Mouse (Mus musculus): ENCODE measurements around the gene Flnc. TPM values are rescaled to one million over a fixed set of nuclear protein-coding genes. Genes with fewer than 3 reads are reported as not detected.

The Flnc gene
- polyA plus RNA-seq, 1 experiment from 2014 or later = 2.6 TPM

- H3K27me3 ChIP-seq (ENCODE audit: control insufficient read depth, insufficient read depth, low read length) = peaks cover 37% of the 10 kb centered on the region
- 3% methylated on average over 13 of the region's 13 CpGs for WGBS
- DNase-seq (ENCODE audit: low spot score) (peak; percentile 71), ATAC-seq (replicated peaks; ENCODE audit: low FRiP score) (0 out of 2 replicates have a peak, but pooled peaks have one; percentile 31)
- H3K4me2 ChIP-seq (ENCODE audit: low read depth, low read length, severe bottlenecking) = peak overlapping the region; percentile 32
- H3K4me3 ChIP-seq (ENCODE audit: low read depth, low read length) = 0 out of 2 replicates have a peak overlapping the region, but pooled peaks have one; percentile 6
- H3K27ac ChIP-seq (ENCODE audit: low read depth, low read length) = no peak overlapping the region
- H3K9me3 ChIP-seq (ENCODE audit: control insufficient read depth, low read length) = no peaks in the 10 kb centered on the region
- peaks cover 23% of the 10 kb centered on the region for H3K4me1 ChIP-seq (replicated peaks; ENCODE audit: control insufficient read depth, insufficient read depth, low read length)
- H3K36me3 ChIP-seq (ENCODE audit: control insufficient read depth, insufficient read depth, low read length) = no peaks in the 10 kb centered on the region
- peak overlapping the region; percentile 8; the same call in 1 of the 2 replicates for H3K9ac ChIP-seq (ENCODE audit: low read length)
These were observed 2.0 kb downstream of the Flnc start for GRCm38 (mm10) chr6:29434911-29435691.

DNA sequence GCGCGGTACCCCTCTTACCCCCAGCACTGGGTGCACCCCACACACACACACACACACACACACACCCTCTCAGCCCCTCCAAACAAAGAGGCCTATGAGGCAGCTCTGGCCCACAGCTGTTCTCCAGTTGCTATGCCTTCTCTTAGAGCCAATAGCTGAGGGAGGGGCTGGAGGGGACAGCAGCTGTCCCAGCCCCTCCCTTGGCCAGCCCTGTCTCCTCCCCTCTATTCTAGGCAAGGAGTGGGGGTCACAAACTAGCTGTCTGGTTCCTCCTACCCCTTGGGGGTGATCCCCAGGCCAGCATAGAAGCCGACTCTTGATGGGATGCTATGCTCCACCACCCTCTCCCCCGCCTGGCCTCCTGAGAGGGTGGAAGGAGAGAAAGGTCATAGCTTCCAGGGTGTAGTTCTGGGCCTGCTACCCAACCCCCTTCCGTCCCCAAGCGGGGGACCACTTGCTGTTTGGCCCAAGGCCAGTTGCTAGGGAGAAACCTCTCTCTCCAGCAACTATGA is 2.9 kb downstream of the Flnc start:
- H3K36me3 ChIP-seq (ENCODE audit: control insufficient read depth, insufficient read depth, low read length) = no peaks in the 10 kb centered on the region
- H3K4me1 ChIP-seq (replicated peaks; ENCODE audit: control insufficient read depth, insufficient read depth, low read length) = peaks cover 23% of the 10 kb centered on the region
- no peak overlapping the region for H3K9ac ChIP-seq (ENCODE audit: low read length)
- H3K4me2 ChIP-seq (ENCODE audit: low read depth, low read length, severe bottlenecking) = peak overlapping the region; percentile 32; the same call in 1 of the 2 replicates
- peak overlapping the region; percentile 46; the same call in 1 of the 2 replicates for H3K27ac ChIP-seq (ENCODE audit: low read depth, low read length)
- DNase-seq (ENCODE audit: low spot score) (peak; percentile 62), ATAC-seq (replicated peaks; ENCODE audit: low FRiP score) (peak; percentile 40)
- H3K4me3 ChIP-seq (ENCODE audit: low read depth, low read length) = no peak overlapping the region
- peaks cover 35% of the 10 kb centered on the region for H3K27me3 ChIP-seq (ENCODE audit: control insufficient read depth, insufficient read depth, low read length)
- H3K9me3 ChIP-seq (ENCODE audit: control insufficient read depth, low read length) = no peaks in the 10 kb centered on the region
- 21% methylated on average over 6 of the region's 6 CpGs for WGBS

DNA sequence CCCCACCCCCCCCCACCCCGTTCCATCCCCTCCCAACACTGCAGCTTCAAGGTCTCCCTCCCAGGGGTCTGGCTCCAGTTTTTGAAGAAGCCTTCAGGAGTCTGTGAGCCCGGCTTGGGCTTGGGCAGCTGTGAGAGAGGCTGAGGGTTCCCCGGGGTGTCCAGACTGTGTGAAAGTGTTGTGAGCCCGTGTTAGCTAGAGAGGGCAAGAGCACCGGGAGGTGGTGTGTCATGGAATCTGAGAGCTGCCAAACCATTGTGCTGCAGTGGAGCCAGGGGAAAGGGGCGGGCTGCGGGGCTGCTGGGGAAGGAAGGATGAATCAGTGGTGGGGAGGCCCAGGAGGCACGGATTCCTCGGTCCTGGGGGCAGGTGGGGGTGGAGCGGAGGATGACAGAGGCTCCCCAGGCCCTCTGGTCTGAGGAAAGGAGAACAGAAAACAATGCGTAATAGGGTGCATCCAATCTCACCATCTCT is 3.4 kb downstream of the Flnc start:
- no peak for DNase-seq (ENCODE audit: low spot score)

GRCm38 (mm10) chr6:29439251-29439650 is 6.2 kb downstream of the Flnc start:
- Histone ChIP-seq H3K27ac (ENCODE audit: low read depth, low read length) (no peak overlapping the region), H3K27me3 (ENCODE audit: control insufficient read depth, insufficient read depth, low read length) (peaks cover 10% of the 10 kb centered on the region), H3K9me3 (ENCODE audit: control insufficient read depth, low read length) (no peaks in the 10 kb centered on the region), H3K4me2 (ENCODE audit: low read depth, low read length, severe bottlenecking) (no peak overlapping the region), H3K36me3 (ENCODE audit: control insufficient read depth, insufficient read depth, low read length) (no peaks in the 10 kb centered on the region), H3K4me3 (ENCODE audit: low read depth, low read length) (no peak overlapping the region), H3K9ac (ENCODE audit: low read length) (no peak overlapping the region), H3K4me1 (replicated peaks; ENCODE audit: control insufficient read depth, insufficient read depth, low read length) (peaks cover 18% of the 10 kb centered on the region)
- no peak for ATAC-seq (replicated peaks; ENCODE audit: low FRiP score)
- WGBS = 78% methylated on average over 4 of the region's 4 CpGs
- no peak for DNase-seq (ENCODE audit: low spot score)

More for the DNA sequence above, 3.4 kb downstream of the Flnc start:
- Histone ChIP-seq H3K4me2 (ENCODE audit: low read depth, low read length, severe bottlenecking) (0 out of 2 replicates have a peak overlapping the region, but pooled peaks have one; percentile 18), H3K27ac (ENCODE audit: low read depth, low read length) (no peak overlapping the region), H3K36me3 (ENCODE audit: control insufficient read depth, insufficient read depth, low read length) (no peaks in the 10 kb centered on the region), H3K9ac (ENCODE audit: low read length) (no peak overlapping the region), H3K27me3 (ENCODE audit: control insufficient read depth, insufficient read depth, low read length) (peaks cover 35% of the 10 kb centered on the region), H3K9me3 (ENCODE audit: control insufficient read depth, low read length) (no peaks in the 10 kb centered on the region), H3K4me1 (replicated peaks; ENCODE audit: control insufficient read depth, insufficient read depth, low read length) (peaks cover 23% of the 10 kb centered on the region), H3K4me3 (ENCODE audit: low read depth, low read length) (no peak overlapping the region)
- 0 out of 2 replicates have a peak, but pooled peaks have one; percentile 27 for ATAC-seq (replicated peaks; ENCODE audit: low FRiP score)
- 7% methylated on average over 11 of the region's 11 CpGs for WGBS

GRCm38 (mm10) chr6:29439789-29440188 is 6.7 kb downstream of the Flnc start:
- ATAC-seq (replicated peaks; ENCODE audit: low FRiP score) = no peak
- H3K9me3 ChIP-seq (ENCODE audit: control insufficient read depth, low read length) = no peaks in the 10 kb centered on the region
- 87% methylated on average over 6 of the region's 6 CpGs for WGBS
- no peak overlapping the region for H3K9ac ChIP-seq (ENCODE audit: low read length)
- H3K36me3 ChIP-seq (ENCODE audit: control insufficient read depth, insufficient read depth, low read length) = no peaks in the 10 kb centered on the region
- H3K4me2 ChIP-seq (ENCODE audit: low read depth, low read length, severe bottlenecking) = no peak overlapping the region
- H3K27ac ChIP-seq (ENCODE audit: low read depth, low read length) = no peak overlapping the region
- peaks cover 6% of the 10 kb centered on the region; the same call in 1 of the 2 replicates for H3K27me3 ChIP-seq (ENCODE audit: control insufficient read depth, insufficient read depth, low read length)
- H3K4me1 ChIP-seq (replicated peaks; ENCODE audit: control insufficient read depth, insufficient read depth, low read length) = peaks cover 18% of the 10 kb centered on the region
- no peak overlapping the region for H3K4me3 ChIP-seq (ENCODE audit: low read depth, low read length)
- no peak for DNase-seq (ENCODE audit: low spot score)

GRCm38 (mm10) chr6:29444773-29445172 is 11.7 kb downstream of the Flnc start:
- H3K4me3 ChIP-seq (ENCODE audit: low read depth, low read length) = no peak overlapping the region
- no peaks in the 10 kb centered on the region for H3K27me3 ChIP-seq (ENCODE audit: control insufficient read depth, insufficient read depth, low read length)
- H3K36me3 ChIP-seq (ENCODE audit: control insufficient read depth, insufficient read depth, low read length) = no peaks in the 10 kb centered on the region
- 72% methylated on average over 11 of the region's 11 CpGs for WGBS
- H3K9ac ChIP-seq (ENCODE audit: low read length) = no peak overlapping the region
- DNase-seq (ENCODE audit: low spot score) = peak; percentile 59
- H3K9me3 ChIP-seq (ENCODE audit: control insufficient read depth, low read length) = no peaks in the 10 kb centered on the region
- H3K4me2 ChIP-seq (ENCODE audit: low read depth, low read length, severe bottlenecking) = no peak overlapping the region
- H3K27ac ChIP-seq (ENCODE audit: low read depth, low read length) = no peak overlapping the region
- ATAC-seq (replicated peaks; ENCODE audit: low FRiP score) = no peak
- H3K4me1 ChIP-seq (replicated peaks; ENCODE audit: control insufficient read depth, insufficient read depth, low read length) = no peaks in the 10 kb centered on the region

GRCm38 (mm10) chr6:29445354-29445753 is 12.3 kb downstream of the Flnc start:
- Histone ChIP-seq H3K4me2 (ENCODE audit: low read depth, low read length, severe bottlenecking) (no peak overlapping the region), H3K4me1 (replicated peaks; ENCODE audit: control insufficient read depth, insufficient read depth, low read length) (no peaks in the 10 kb centered on the region), H3K27ac (ENCODE audit: low read depth, low read length) (no peak overlapping the region), H3K9ac (ENCODE audit: low read length) (no peak overlapping the region), H3K36me3 (ENCODE audit: control insufficient read depth, insufficient read depth, low read length) (no peaks in the 10 kb centered on the region), H3K4me3 (ENCODE audit: low read depth, low read length) (no peak overlapping the region), H3K27me3 (ENCODE audit: control insufficient read depth, insufficient read depth, low read length) (no peaks in the 10 kb centered on the region), H3K9me3 (ENCODE audit: control insufficient read depth, low read length) (no peaks in the 10 kb centered on the region)
- DNase-seq (ENCODE audit: low spot score) (no peak), ATAC-seq (replicated peaks; ENCODE audit: low FRiP score) (no peak)
- 93% methylated on average over 7 of the region's 7 CpGs for WGBS

- Histone ChIP-seq H3K27ac (ENCODE audit: low read depth, low read length) (no peak overlapping the region), H3K4me1 (replicated peaks; ENCODE audit: control insufficient read depth, insufficient read depth, low read length) (no peaks in the 10 kb centered on the region), H3K27me3 (ENCODE audit: control insufficient read depth, insufficient read depth, low read length) (no peaks in the 10 kb centered on the region), H3K9ac (ENCODE audit: low read length) (no peak overlapping the region), H3K36me3 (ENCODE audit: control insufficient read depth, insufficient read depth, low read length) (no peaks in the 10 kb centered on the region), H3K4me3 (ENCODE audit: low read depth, low read length) (no peak overlapping the region), H3K4me2 (ENCODE audit: low read depth, low read length, severe bottlenecking) (no peak overlapping the region), H3K9me3 (ENCODE audit: control insufficient read depth, low read length) (no peaks in the 10 kb centered on the region)
- DNase-seq (ENCODE audit: low spot score) (no peak), ATAC-seq (replicated peaks; ENCODE audit: low FRiP score) (no peak)
- 40% methylated on average over 4 of the region's 4 CpGs for WGBS
These were observed 16.8 kb downstream of the Flnc start for GRCm38 (mm10) chr6:29449858-29450257.
